Mouse (Mus musculus): ENCODE results near the gene Pdcl.

DNA sequence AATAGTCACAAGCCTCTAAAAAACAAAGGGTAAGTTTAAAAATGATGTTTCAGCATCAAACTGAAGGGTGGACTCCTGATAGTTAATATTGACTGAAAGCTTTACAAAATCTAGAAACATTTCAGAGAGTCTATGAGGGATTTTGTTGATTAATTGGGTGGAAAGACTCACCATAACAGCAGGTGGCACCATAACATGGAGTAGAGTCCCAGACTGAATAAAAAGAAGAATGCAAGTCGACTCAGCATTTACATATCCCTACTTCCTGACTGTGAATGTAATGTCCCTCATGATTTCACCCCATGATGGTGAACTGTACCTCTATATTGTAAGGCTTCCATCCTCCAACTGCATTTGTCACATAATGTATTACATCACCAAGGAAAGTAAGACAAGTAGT, 36.4 kb upstream of the Pdcl start:
- TF ChIP-seq USF1 (IDR thresholded peaks at IDR 0.05; ENCODE audit: low read depth) (no peak), POLR2A (IDR thresholded peaks at IDR 0.05; ENCODE audit: insufficient read length, low read depth) (no peak), TCF12 (IDR thresholded peaks at IDR 0.05; ENCODE audit: insufficient read depth, poor library complexity, severe bottlenecking) (no peak), E2F4 (IDR thresholded peaks at IDR 0.05; ENCODE audit: insufficient read depth) (no peak), MAX (IDR thresholded peaks at IDR 0.05; ENCODE audit: low read depth) (no peak)
